Mouse (Mus musculus): ENCODE data around the gene Ddx6. TPM values are rescaled to one million over a fixed set of nuclear protein-coding genes. Genes with fewer than 3 reads are reported as not detected.

The Ddx6 gene
- polyA plus RNA-seq, 1 experiment, result 20.8 TPM

- Histone ChIP-seq H3K4me1 (ENCODE audit: control insufficient read depth, insufficient read depth, low read length) (0 out of 2 replicates have a peak, but pooled peaks cover 4% of the 10 kb centered on the region), H3K27ac (ENCODE audit: insufficient read depth, low read depth, low read length) (no peak overlapping the region), H3K27me3 (replicated peaks; ENCODE audit: control insufficient read depth, insufficient read depth, low read length) (no peaks in the 10 kb centered on the region), H3K36me3 (ENCODE audit: control insufficient read depth, insufficient read depth, low read length) (peaks cover 8% of the 10 kb centered on the region), H3K4me3 (ENCODE audit: insufficient read depth, low read depth, low read length) (no peak overlapping the region)
- DNase-seq, result no peak
- 73% methylated on average over 2 of the region's 2 CpGs for WGBS
- TF ChIP-seq CTCF (conservative IDR thresholded peaks at IDR 0.05; ENCODE audit: insufficient read depth, insufficient read length, low read depth, low read length) (no peak), POLR2A (IDR thresholded peaks at IDR 0.05; ENCODE audit: low read depth, low read length) (no peak)
Observed at GRCm38 (mm10) chr9:44641616-44642015, 36.9 kb downstream of the Ddx6 start.

GRCm38 (mm10) chr9:44643103-44643502 is 38.4 kb downstream of the Ddx6 start:
- WGBS, result 94% methylated on average over 7 of the region's 7 CpGs
- TF ChIP-seq POLR2A (IDR thresholded peaks at IDR 0.05; ENCODE audit: low read depth, low read length) (no peak), CTCF (conservative IDR thresholded peaks at IDR 0.05; ENCODE audit: insufficient read depth, insufficient read length, low read depth, low read length) (no peak)
- no peak overlapping the region for H3K27ac ChIP-seq (ENCODE audit: insufficient read depth, low read depth, low read length)
- H3K27me3 ChIP-seq (replicated peaks; ENCODE audit: control insufficient read depth, insufficient read depth, low read length), result no peaks in the 10 kb centered on the region
- H3K4me3 ChIP-seq (ENCODE audit: insufficient read depth, low read depth, low read length), result no peak overlapping the region
- H3K36me3 ChIP-seq (ENCODE audit: control insufficient read depth, insufficient read depth, low read length), result peaks cover 1% of the 10 kb centered on the region; the same call in 1 of the 2 replicates
- 0 out of 2 replicates have a peak, but pooled peaks cover 4% of the 10 kb centered on the region for H3K4me1 ChIP-seq (ENCODE audit: control insufficient read depth, insufficient read depth, low read length)
- no peak for DNase-seq

GRCm38 (mm10) chr9:44644186-44644585 is 39.5 kb downstream of the Ddx6 start:
- no peak for TF ChIP-seq POLR2A (IDR thresholded peaks at IDR 0.05; ENCODE audit: low read depth, low read length)
- no peak for TF ChIP-seq CTCF (conservative IDR thresholded peaks at IDR 0.05; ENCODE audit: insufficient read depth, insufficient read length, low read depth, low read length)
- WGBS, result 91% methylated on average over 2 of the region's 2 CpGs
- no peak overlapping the region for H3K27ac ChIP-seq (ENCODE audit: insufficient read depth, low read depth, low read length)
- no peaks in the 10 kb centered on the region for H3K27me3 ChIP-seq (replicated peaks; ENCODE audit: control insufficient read depth, insufficient read depth, low read length)
- H3K36me3 ChIP-seq (ENCODE audit: control insufficient read depth, insufficient read depth, low read length), result no peaks in the 10 kb centered on the region
- H3K4me1 ChIP-seq (ENCODE audit: control insufficient read depth, insufficient read depth, low read length), result no peaks in the 10 kb centered on the region
- DNase-seq, result no peak
- no peak overlapping the region for H3K4me3 ChIP-seq (ENCODE audit: insufficient read depth, low read depth, low read length)

- Histone ChIP-seq H3K4me3 (ENCODE audit: insufficient read depth, low read depth, low read length) (no peak overlapping the region), H3K36me3 (ENCODE audit: control insufficient read depth, insufficient read depth, low read length) (no peaks in the 10 kb centered on the region), H3K27ac (ENCODE audit: insufficient read depth, low read depth, low read length) (no peak overlapping the region), H3K4me1 (ENCODE audit: control insufficient read depth, insufficient read depth, low read length) (no peaks in the 10 kb centered on the region), H3K27me3 (replicated peaks; ENCODE audit: control insufficient read depth, insufficient read depth, low read length) (no peaks in the 10 kb centered on the region)
- 35% methylated on average over 5 of the region's 5 CpGs for WGBS
- peak; percentile 79 for DNase-seq
- no peak for TF ChIP-seq POLR2A (IDR thresholded peaks at IDR 0.05; ENCODE audit: low read depth, low read length)
- peak; percentile 39; the same call in 1 of the 2 replicates for TF ChIP-seq CTCF (conservative IDR thresholded peaks at IDR 0.05; ENCODE audit: insufficient read depth, insufficient read length, low read depth, low read length)
Observed at GRCm38 (mm10) chr9:44645481-44645880, 40.8 kb downstream of the Ddx6 start.

- no peak for DNase-seq
- Histone ChIP-seq H3K27me3 (replicated peaks; ENCODE audit: control insufficient read depth, insufficient read depth, low read length) (no peaks in the 10 kb centered on the region), H3K36me3 (ENCODE audit: control insufficient read depth, insufficient read depth, low read length) (no peaks in the 10 kb centered on the region), H3K4me3 (ENCODE audit: insufficient read depth, low read depth, low read length) (no peak overlapping the region), H3K4me1 (ENCODE audit: control insufficient read depth, insufficient read depth, low read length) (no peaks in the 10 kb centered on the region), H3K27ac (ENCODE audit: insufficient read depth, low read depth, low read length) (no peak overlapping the region)
- 60% methylated on average over 15 of the region's 15 CpGs for WGBS
- no peak for TF ChIP-seq CTCF (conservative IDR thresholded peaks at IDR 0.05; ENCODE audit: insufficient read depth, insufficient read length, low read depth, low read length)
- no peak for TF ChIP-seq POLR2A (IDR thresholded peaks at IDR 0.05; ENCODE audit: low read depth, low read length)
Observed at GRCm38 (mm10) chr9:44645924-44646323, 41.2 kb downstream of the Ddx6 start.

- Histone ChIP-seq H3K27ac (ENCODE audit: insufficient read depth, low read depth, low read length) (no peak overlapping the region), H3K4me3 (ENCODE audit: insufficient read depth, low read depth, low read length) (no peak overlapping the region), H3K4me1 (ENCODE audit: control insufficient read depth, insufficient read depth, low read length) (no peaks in the 10 kb centered on the region), H3K27me3 (replicated peaks; ENCODE audit: control insufficient read depth, insufficient read depth, low read length) (no peaks in the 10 kb centered on the region), H3K36me3 (ENCODE audit: control insufficient read depth, insufficient read depth, low read length) (no peaks in the 10 kb centered on the region)
- 90% methylated on average over 6 of the region's 6 CpGs for WGBS
- TF ChIP-seq CTCF (conservative IDR thresholded peaks at IDR 0.05; ENCODE audit: insufficient read depth, insufficient read length, low read depth, low read length) (no peak), POLR2A (IDR thresholded peaks at IDR 0.05; ENCODE audit: low read depth, low read length) (no peak)
- DNase-seq, result no peak
Observed at GRCm38 (mm10) chr9:44646366-44646765, 41.7 kb downstream of the Ddx6 start.

- Histone ChIP-seq H3K27me3 (replicated peaks; ENCODE audit: control insufficient read depth, insufficient read depth, low read length) (no peaks in the 10 kb centered on the region), H3K27ac (ENCODE audit: insufficient read depth, low read depth, low read length) (no peak overlapping the region), H3K36me3 (ENCODE audit: control insufficient read depth, insufficient read depth, low read length) (no peaks in the 10 kb centered on the region), H3K4me3 (ENCODE audit: insufficient read depth, low read depth, low read length) (no peak overlapping the region), H3K4me1 (ENCODE audit: control insufficient read depth, insufficient read depth, low read length) (no peaks in the 10 kb centered on the region)
- no peak for TF ChIP-seq POLR2A (IDR thresholded peaks at IDR 0.05; ENCODE audit: low read depth, low read length)
- no peak for TF ChIP-seq CTCF (conservative IDR thresholded peaks at IDR 0.05; ENCODE audit: insufficient read depth, insufficient read length, low read depth, low read length)
- 95% methylated on average over 8 of the region's 8 CpGs for WGBS
- DNase-seq, result no peak
Observed at GRCm38 (mm10) chr9:44647026-44647425, 42.3 kb downstream of the Ddx6 start.
